Mouse (Mus musculus): ENCODE measurements around the gene Ccdc51.

GRCm38 (mm10) chr9:109080516-109080915 is 1.8 kb upstream of the Ccdc51 start:
- TF ChIP-seq CTCF (IDR thresholded peaks at IDR 0.05; ENCODE audit: low read depth) (no peak), EP300 (IDR thresholded peaks at IDR 0.05; ENCODE audit: low read depth) (no peak)
